Mouse (Mus musculus) layer of hippocampus, adult 6 months (tissue): ENCODE measurements around the gene Olfr56. TPM values are rescaled to one million over a fixed set of nuclear protein-coding genes. Genes with fewer than 3 reads are reported as not detected.

Experiments
- long read RNA-seq, 2 experiments: library from polyadenylated mRNA; unstranded; transcript quantifications; one replicate each; pipeline ENCODE4 v2.0.0; 2019 to 2020
- polyA plus RNA-seq: library from polyadenylated mRNA; unstranded; fragments of <200 nt; fragmentation: Nextera tagmentation; gene quantifications from 2 replicates; pipeline ENCODE4 v1.2.3, GENCODE M21; 2021

Olfr56 gene
- polyA plus RNA-seq: not detected in 2 replicates
- long read RNA-seq, experiment 1: 0 reads
- long read RNA-seq, experiment 2: 0 reads

DNA sequence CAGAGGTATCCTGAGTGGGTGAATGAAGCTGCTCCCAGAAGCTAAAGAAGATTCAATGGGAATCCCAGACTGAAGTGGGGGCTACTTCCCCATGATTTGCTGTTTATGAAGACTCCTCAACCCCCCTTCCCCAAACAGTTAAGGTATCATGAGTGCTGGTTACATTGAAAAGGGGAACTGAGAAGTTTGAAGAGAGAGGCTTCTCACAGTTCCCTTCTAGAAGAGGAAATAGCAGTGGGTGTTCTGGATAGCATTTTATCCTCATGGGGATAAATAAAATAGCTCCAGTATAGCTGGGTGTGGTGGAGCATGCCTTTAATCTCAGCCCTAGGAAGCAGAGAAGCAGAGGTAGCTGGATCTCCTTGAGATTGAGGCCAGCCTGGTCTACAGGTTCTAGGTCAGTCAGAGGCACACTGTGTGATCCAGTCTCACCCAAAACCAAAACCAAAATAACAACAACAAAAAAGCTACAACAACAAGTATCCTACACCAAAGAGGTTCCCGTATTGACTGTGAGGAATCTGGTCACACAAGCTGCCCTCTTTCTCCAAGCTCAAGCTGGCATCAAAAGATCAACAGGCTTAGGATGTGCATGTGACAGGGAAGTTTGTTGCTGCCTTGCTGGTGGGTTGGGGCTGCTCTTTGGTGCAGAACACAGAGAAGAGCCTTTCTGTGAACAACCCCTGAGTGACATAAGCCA lies at the start of gene Olfr56:
Gene Olfr56, plus strand, starts transcription at position 650 of the 700 bp plus-strand sequence.

DNA sequence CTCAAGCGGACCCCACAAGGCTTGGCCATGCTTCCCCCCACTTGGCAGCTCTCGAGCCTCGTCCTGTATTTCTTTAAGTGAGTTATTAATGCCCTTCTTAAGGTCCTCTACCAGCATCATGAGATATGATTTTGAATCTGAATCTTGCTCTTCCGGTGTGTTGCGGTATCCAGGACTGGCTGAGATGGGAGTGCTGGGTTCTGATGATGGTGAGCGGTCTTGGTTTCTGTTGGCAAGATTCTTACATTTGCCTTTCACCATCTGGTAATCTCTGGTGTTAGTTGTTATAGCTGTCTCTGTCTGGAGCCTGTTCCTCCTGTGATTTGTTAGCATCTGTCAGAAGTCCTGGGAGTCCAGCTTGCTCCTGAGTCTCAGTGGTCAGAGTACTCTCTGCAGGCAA lies 32.6 kb upstream of the Olfr56 start, which contains the start of gene Psme2b:
Gene Psme2b, minus strand, starts transcription at position 101 of the 400 bp plus-strand sequence.

DNA sequence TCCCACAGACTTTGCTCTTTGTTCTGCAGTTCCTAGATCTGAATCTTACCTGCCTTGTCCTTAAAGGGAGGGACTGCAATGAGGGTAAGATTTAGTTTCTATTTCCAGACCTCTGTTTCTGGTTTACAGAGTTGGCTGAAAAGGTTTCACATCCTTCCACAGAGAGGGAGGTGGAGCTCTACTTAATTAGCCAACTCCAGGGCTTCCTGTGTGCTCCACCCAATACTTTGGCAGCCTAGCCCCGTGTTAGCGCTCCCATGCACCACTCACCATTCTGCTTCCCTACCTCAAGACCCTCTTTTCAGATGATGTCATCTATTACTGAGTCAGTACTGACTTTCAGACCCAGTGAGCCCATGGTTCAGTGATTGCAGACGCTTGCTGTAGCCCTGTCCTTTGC lies 562 bp downstream of the Olfr56 start, which contains the start of gene 9930111J21Rik1:
Gene 9930111J21Rik1, minus strand, starts transcription at position 148 of the 400 bp plus-strand sequence.

DNA sequence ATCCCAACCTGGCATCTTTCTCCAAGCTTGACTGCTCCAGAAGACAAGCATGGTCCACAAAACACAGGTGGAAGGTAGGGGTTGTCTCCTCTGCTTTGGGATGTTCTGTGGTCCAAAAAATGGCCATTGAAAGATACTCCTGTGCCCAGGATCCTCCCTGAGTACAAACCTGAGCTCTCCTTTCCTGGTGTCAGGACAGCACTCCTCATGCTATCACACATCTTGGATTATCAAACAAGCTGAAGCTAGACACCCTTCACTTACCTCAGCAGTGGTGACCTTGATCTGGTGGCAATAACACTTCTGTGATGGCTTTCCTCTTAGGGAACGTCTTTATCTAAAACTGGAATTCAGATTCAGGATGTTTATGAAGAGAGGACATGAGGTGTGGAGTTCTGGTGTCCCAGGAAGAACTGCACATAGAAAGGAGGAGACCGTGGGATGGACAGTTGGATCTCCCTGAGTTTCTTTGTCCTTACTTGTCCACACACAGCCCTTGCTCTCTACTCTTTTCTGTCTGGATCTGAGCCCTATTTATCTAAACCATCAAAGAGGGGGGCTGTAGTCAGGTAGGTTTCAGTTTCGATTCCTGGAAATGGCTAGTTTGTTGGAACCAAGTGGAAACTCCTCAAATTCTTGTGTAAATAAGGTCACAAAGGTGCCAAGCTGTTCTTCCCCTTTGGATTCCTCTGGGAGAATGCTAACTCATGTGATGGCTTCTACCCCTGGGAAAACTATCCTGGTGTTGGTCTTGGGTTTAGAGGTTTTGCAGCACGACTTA lies 13.2 kb downstream of the Olfr56 start, which contains the start of gene Gm12185:
Gene Gm12185, minus strand, starts transcription at position 487 of the 781 bp plus-strand sequence.

DNA sequence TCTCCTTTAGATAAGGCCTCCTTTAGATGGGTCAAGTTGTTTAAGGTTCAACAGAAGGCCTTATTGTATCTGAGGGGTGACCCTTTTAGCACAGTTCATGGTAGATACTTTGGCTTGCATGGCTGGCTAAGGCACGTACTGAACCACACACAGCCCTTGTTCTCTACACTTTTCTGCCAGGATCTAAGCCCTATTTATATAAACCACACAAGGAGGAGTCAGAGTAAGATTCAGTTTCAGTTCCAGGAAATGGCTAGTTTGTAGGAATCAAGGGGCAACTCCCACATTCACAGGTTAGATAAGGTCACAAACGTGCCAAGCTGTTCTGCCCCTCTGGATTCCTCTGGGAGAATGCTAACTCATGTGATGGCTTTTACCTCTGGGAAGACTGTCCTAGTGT lies 15.3 kb downstream of the Olfr56 start, which contains the start of gene Tgtp1:
Gene Tgtp1, minus strand, starts transcription at position 155 of the 400 bp plus-strand sequence.

DNA sequence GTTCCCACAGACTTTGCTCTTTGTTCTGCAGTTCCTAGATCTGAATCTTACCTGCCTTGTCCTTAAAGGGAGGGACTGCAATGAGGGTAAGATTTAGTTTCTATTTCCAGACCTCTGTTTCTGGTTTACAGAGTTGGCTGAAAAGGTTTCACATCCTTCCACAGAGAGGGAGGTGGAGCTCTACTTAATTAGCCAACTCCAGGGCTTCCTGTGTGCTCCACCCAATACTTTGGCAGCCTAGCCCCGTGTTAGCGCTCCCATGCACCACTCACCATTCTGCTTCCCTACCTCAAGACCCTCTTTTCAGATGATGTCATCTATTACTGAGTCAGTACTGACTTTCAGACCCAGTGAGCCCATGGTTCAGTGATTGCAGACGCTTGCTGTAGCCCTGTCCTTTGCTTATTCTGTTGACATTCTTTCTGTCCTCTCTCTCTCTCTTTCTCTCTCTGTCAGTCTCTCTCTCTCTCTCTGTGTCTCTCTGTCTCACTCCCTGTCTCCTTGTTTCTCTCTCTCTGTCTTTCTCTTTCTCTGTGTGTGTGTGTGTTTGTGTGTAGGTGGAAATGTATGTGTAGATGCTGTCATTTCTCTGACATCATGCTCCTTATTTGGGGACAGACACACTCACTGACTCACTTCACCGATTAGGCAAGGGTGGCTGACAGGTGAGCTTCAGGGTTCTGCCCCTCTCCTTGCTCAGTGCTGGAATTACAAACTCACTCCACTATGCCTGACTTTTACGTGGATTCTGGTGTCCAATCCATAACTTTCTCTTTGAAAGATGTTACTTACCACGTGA lies 72.6 kb downstream of the Olfr56 start, which contains the start of gene 9930111J21Rik2:
Gene 9930111J21Rik2, minus strand, starts transcription at position 150 of the 799 bp plus-strand sequence.

DNA sequence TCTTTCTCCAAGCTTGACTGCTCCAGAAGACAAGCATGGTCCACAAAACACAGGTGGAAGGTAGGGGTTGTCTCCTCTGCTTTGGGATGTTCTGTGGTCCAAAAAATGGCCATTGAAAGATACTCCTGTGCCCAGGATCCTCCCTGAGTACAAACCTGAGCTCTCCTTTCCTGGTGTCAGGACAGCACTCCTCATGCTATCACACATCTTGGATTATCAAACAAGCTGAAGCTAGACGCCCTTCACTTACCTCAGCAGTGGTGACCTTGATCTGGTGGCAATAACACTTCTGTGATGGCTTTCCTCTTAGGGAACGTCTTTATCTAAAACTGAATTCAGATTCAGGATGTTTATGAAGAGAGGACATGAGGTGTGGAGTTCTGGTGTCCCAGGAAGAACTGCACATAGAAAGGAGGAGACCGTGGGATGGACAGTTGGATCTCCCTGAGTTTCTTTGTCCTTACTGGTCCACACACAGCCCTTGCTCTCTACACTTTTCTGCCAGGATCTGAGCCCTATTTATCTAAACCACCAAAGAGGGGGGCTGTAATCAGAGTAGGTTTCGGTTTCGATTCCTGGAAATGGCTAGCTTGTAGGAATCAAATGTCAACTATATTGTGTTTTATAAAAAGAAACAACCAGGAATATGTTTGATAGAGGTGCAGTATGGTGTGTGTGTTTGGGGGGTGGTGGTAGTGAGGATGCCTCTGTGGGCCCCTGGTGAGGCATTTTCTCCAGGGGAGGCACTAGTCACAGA lies 85.2 kb downstream of the Olfr56 start, which contains the start of gene Tgtp2:
Gene Tgtp2, minus strand, starts transcription at position 494 of the 757 bp plus-strand sequence.

DNA sequence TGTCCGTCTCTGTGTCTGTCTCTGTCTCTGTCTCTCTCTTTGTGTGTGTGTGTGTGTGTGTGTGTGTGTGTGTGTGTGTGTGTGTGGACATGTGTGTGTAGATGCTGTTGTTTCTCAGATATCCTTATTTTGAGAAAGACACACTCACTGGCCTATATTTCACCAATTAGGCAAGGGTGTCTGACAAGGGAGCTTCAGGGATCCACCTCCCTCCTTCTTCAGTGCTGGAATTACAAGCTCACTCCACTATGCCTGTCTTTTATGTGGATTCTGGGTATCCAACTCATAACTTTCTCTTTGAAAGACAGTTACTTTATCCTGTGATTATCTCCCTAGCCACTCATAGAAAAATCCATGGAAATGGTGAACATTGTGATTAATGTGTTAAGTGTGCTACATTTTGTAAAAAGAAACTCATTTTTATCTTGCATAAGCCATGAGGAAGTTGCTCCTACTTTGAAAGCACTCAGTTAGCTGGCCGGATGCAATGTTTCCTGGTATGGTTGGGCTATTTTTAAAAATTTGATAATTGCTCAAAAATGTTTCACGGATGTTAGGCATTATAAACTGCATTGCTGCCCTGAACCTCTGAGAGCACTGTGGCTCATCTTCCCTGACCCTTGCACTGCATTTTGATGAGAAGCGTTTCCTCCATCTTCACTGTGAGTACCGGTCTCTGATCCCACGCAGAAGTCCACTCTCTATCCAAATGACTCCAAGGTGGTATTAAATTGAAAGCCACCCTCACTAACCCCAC lies 97.5 kb downstream of the Olfr56 start, which contains the start of gene Ifi47:
Gene Ifi47, plus strand, starts transcription at position 587 of the 757 bp plus-strand sequence.

DNA sequence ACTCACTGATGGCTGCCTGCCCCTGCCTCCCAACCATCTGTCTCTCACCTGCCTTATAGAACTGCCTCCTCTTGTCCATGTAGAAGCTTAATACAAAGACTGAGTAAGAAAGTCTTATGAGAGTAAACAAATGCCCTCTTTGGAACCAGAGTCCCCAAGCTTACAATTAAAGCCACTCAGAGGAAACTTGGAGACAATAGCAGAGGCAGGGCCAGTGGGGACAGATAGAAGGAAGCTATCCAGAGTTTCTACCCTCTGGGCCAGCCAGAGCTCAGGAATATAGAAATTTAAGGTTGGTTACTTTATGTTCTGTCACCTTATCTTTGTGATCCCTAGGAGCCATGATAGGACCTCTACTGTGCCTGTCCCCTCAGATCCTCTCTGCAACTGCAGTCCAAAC lies 136.1 kb downstream of the Olfr56 start, which contains the start of gene Olfr1396:
Gene Olfr1396, minus strand, starts transcription at position 101 of the 400 bp plus-strand sequence.

DNA sequence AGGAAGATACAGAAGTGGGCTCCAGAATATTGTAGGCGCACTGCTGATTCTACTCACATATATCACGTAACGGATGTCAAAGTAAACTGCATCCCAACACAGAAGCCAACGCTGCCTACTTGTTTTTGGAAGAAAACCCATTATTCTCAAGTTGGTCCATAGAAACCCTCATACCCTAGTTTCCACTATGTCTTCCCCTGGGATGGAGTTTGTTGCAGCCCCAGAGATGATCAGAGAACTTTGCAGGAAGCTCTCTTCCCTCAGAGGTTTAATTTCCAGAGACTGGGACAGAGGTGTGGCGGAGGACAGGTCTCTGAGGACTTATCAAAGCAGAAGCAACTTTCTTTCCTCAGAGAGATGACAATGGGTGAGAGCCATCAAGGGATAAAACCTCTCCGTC lies 163.3 kb downstream of the Olfr56 start, which contains the start of gene Olfr1395:
Gene Olfr1395, plus strand, starts transcription at position 301 of the 400 bp plus-strand sequence.

DNA sequence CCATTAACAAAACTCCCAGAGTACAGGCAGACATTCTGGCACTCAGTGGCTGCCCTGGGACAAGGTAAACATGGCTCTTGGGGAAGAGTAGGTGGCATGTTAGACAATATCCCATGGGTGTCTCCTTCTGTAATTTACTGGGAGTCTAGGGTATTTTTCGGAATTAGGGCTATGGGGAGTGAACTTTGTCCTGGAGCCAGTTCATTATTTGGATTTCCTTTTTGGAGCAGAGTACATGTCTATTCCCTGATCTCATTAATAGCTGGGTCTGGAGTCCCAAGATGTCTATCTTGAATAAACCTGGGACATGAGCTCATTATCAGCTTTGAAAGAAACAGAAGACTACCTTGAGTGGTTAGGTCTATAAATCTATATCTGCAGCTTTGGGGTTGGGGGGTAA lies 175.4 kb downstream of the Olfr56 start, which contains the start of gene Olfr1394:
Gene Olfr1394, plus strand, starts transcription at position 301 of the 400 bp plus-strand sequence.

Other genes starting within 250 kb of the Olfr56 start
- 215 and 222 TPM in 2 replicates for gene Rack1, start 178.6 kb upstream of the Olfr56 start, polyA plus RNA-seq
- 2.9 and 3.2 TPM in 2 replicates for gene Trim41, start 161.5 kb upstream of the Olfr56 start, polyA plus RNA-seq
- gene Trim7, start 152.7 kb upstream of the Olfr56 start, polyA plus RNA-seq: 0.53 and 0.62 TPM in 2 replicates
- gene Gm12184, start 152.2 kb upstream of the Olfr56 start, polyA plus RNA-seq: 0.18 TPM in 1 of 2 replicates, not detected in the other
- gene Irgm1, start 107.2 kb upstream of the Olfr56 start, polyA plus RNA-seq: 10.0 and 13.6 TPM in 2 replicates
- gene Gm5431, start 76.7 kb upstream of the Olfr56 start, polyA plus RNA-seq: 0.15 TPM in 2 replicates
- 3.0 and 3.3 TPM in 2 replicates for gene Psme2b, start 32.7 kb upstream of the Olfr56 start, polyA plus RNA-seq
- 0.62 and 0.63 TPM in 2 replicates for gene 9930111J21Rik1, start 509 bp downstream of the Olfr56 start, polyA plus RNA-seq
- 0.03 TPM in 1 of 2 replicates, not detected in the other for gene Gm12185, start 13.3 kb downstream of the Olfr56 start, polyA plus RNA-seq
- gene Tgtp1, start 15.3 kb downstream of the Olfr56 start, polyA plus RNA-seq: 0.95 and 3.9 TPM in 2 replicates
- gene 9930111J21Rik2, start 72.4 kb downstream of the Olfr56 start, polyA plus RNA-seq: 0.38 and 0.40 TPM in 2 replicates
- 1.2 and 1.8 TPM in 2 replicates for gene Tgtp2, start 85.3 kb downstream of the Olfr56 start, polyA plus RNA-seq
- gene Ifi47, start 97.7 kb downstream of the Olfr56 start, polyA plus RNA-seq: 2.1 and 2.3 TPM in 2 replicates
- gene Olfr1396, start 136.0 kb downstream of the Olfr56 start, polyA plus RNA-seq: not detected in 2 replicates
- gene Olfr1395, start 163.4 kb downstream of the Olfr56 start, polyA plus RNA-seq: not detected in 2 replicates
- gene Olfr1394, start 175.5 kb downstream of the Olfr56 start, polyA plus RNA-seq: not detected in 2 replicates
- not detected in 2 replicates for gene Btnl9, start 208.3 kb downstream of the Olfr56 start, polyA plus RNA-seq
- gene Zfp62, start 224.4 kb downstream of the Olfr56 start, polyA plus RNA-seq: 11.0 and 11.7 TPM in 2 replicates